Mouse (Mus musculus) midbrain, embryonic 16.5 days (tissue): ENCODE results near the gene Cdc73. TPM values are rescaled to one million over a fixed set of nuclear protein-coding genes. Genes with fewer than 3 reads are reported as not detected.
"Not testable (repeated sequence)": the region's sequence is repeated elsewhere in the genome, so short reads cannot be mapped to it uniquely, and the experiment has no call there.

Experiments used
- ATAC-seq: fragments of 200-750 bp; cut with Nextera tagmentation; 2 replicates; pipeline ENCODE4 v1.8.0; 2017; ENCODE audit warnings: moderate TSS enrichment
- H3K27ac ChIP-seq: fragments of 300-500 bp; sonication (generic); 2 replicates; pipeline ENCODE4 v1.5.1; 2014; ENCODE audit warnings: mild to moderate bottlenecking, low read length, mixed read lengths
- H3K27me3 ChIP-seq: fragments of 300-500 bp; sonication (generic); 2 replicates; pipeline ENCODE4 v1.6.1; 2014; ENCODE audit warnings: low read depth, low read length, mixed read lengths; ENCODE audit not compliant: control insufficient read depth, insufficient read depth
- H3K36me3 ChIP-seq: fragments of 300-500 bp; sonication (generic); 2 replicates; pipeline ENCODE4 v1.6.1; 2014; ENCODE audit warnings: mild to moderate bottlenecking, low read length, moderate library complexity, mixed read lengths; ENCODE audit not compliant: control insufficient read depth, insufficient read depth
- H3K4me1 ChIP-seq: fragments of 300-500 bp; sonication (generic); 2 replicates; pipeline ENCODE4 v1.6.1; 2014; ENCODE audit warnings: mild to moderate bottlenecking, low read length, mixed read lengths; ENCODE audit not compliant: control insufficient read depth, insufficient read depth
- H3K4me2 ChIP-seq: fragments of 300-500 bp; sonication (generic); 2 replicates; pipeline ENCODE4 v1.6.1; 2014; ENCODE audit warnings: mild to moderate bottlenecking, low read length, mixed read lengths
- H3K4me3 ChIP-seq: fragments of 300-500 bp; sonication (generic); 2 replicates; pipeline ENCODE4 v1.5.1; 2014; ENCODE audit warnings: low read depth, mild to moderate bottlenecking, low read length, moderate library complexity, mixed read lengths
- H3K9ac ChIP-seq: fragments of 300-500 bp; sonication (generic); 2 replicates; pipeline ENCODE4 v1.6.1; 2014; ENCODE audit warnings: low read depth, low read length, mixed read lengths
- H3K9me3 ChIP-seq: fragments of 300-500 bp; sonication (generic); replicated peaks from 2 replicates; pipeline ENCODE4 v1.6.1; 2014; ENCODE audit warnings: mild to moderate bottlenecking, low read length, mixed read lengths; ENCODE audit not compliant: control insufficient read depth, poor library complexity, severe bottlenecking
- WGBS: fragments of 180-500 bp; shearing (Covaris S2); extraction: QIAGEN DNeasy Blood & Tissue Kit; methylation state at CpG from one replicate; pipeline ENCODE4 v1.1.7; 2014; 5-methylcytosine and 5-hydroxymethylcytosine counted together
- polyA plus RNA-seq: library from polyadenylated mRNA; unstranded; fragments of >200 nt; fragmentation: Nextera tagmentation; extraction: Ambion mirVana; gene quantifications from 2 replicates; pipeline ENCODE4 v1.2.1, GENCODE M21; 2015

Gene Cdc73
- polyA plus RNA-seq, 1 experiment from 2014 or later, result 14.3 TPM

DNA sequence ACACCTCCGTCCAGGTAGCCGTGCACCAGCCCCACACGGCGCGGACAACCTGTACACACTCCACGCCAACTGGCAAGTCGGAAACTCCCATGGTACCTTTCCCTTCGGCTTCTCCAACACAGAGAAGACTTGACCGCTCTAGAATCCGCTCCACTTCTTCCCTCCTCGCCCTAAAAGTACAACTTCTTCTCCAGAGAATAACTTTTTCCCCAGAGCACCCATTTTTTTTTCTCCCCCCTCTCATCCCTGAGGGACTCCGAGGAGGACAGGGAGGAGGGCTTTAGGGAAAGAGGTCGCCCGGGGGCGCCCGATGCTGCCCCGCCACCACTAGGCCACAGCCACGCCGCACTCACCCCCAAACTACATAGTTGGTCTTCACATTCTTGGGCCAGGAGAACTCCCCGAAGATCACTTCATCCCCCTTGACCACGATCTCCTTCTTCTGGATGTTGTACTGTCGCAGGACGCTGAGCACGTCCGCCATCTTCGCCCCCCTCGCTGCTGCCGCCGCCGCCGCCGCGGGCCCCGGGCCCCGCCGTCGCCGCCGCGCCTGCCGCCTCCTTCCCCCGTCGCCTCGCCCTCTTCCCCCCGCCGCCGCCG lies 452 bp downstream of the Cdc73 start:
- peak overlapping the region; percentile 92 for H3K27ac ChIP-seq
- no peaks in the 10 kb centered on the region for H3K9me3 ChIP-seq
- WGBS, result under 1% methylated on average over 40 of the region's 48 CpGs
- no peaks in the 10 kb centered on the region for H3K36me3 ChIP-seq
- H3K4me1 ChIP-seq, result peaks cover 17% of the 10 kb centered on the region
- peak overlapping the region; percentile 89 for H3K9ac ChIP-seq
- ATAC-seq, result peak; percentile 78
- H3K4me2 ChIP-seq, result peak overlapping the region; percentile 87
- peak overlapping the region; percentile 83 for H3K4me3 ChIP-seq
- H3K27me3 ChIP-seq, result no peaks in the 10 kb centered on the region

DNA sequence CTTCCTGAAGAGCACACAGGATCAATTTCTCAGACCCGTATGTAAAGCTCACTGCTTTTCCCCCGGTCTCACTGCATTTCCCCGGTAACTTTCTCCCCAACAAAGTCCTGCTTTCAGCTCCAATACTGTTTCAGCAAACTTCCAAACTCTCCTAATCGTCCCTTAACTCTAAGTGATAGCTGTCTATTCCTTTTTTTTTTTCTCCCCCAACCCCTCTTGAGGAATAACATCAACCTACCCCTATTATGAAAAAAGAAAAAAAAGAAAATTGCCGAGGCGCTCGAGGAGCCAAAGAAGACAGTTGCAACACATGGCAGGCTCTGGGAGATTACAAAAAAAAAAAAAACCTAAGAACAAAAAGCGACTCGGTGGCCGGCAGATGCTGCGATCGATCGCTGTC lies 957 bp downstream of the Cdc73 start:
- Histone ChIP-seq H3K27me3 (no peaks in the 10 kb centered on the region), H3K4me3 (peak overlapping the region; percentile 83), H3K4me1 (peaks cover 17% of the 10 kb centered on the region), H3K36me3 (no peaks in the 10 kb centered on the region), H3K27ac (no peak overlapping the region; the same call in 1 of the 2 replicates), H3K4me2 (peak overlapping the region; percentile 87), H3K9ac (peak overlapping the region; percentile 89), H3K9me3 (no peaks in the 10 kb centered on the region)
- no peak for ATAC-seq
- under 1% methylated on average over 13 of the region's 13 CpGs for WGBS

DNA sequence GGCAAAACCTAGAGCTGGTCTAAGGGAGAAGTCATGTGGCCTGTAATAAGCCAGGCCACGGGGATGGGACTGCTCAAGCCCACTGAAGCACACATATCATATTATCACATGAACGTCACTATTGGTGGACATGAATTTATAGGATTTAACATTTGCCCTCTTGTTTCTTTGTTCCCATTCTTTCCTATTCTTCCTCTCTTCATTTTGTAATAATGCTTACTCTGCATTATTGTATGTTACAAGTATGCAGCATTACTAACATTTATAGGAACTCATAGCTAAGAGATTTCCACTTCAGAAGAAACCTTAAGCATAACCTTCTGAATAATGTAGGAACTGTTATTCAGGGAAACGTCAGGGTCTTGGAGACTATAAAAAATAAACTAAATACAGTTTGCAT lies 17.8 kb downstream of the Cdc73 start:
- Histone ChIP-seq H3K27ac (no peak overlapping the region), H3K9me3 (no peaks in the 10 kb centered on the region), H3K27me3 (no peaks in the 10 kb centered on the region), H3K9ac (no peak overlapping the region), H3K4me2 (no peak overlapping the region), H3K4me3 (no peak overlapping the region), H3K36me3 (peaks cover 7% of the 10 kb centered on the region), H3K4me1 (no peaks in the 10 kb centered on the region)
- ATAC-seq, result no peak
- 93% methylated on average over 3 of the region's 3 CpGs for WGBS

DNA sequence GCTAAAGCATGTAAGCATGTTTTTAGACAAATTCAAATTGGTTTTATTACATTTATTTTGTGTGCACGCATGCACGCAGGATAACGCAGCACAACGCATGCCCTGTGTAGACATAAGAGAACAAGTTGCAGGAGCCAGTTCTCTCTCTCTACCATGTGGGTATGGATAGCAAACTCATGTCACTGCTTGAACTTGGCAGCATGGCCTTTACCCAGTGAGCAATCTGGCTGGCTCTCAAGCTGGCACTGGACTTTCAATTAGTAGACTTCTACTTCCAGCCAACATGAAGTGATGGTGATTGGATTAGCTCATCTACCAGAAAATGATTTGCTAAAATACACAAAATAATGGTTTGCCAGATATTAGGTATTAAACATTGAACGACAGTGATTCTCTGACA lies 21.6 kb downstream of the Cdc73 start:
- WGBS, result over 99% methylated on average over 5 of the region's 5 CpGs
- ATAC-seq, result no peak
- Histone ChIP-seq H3K27me3 (no peaks in the 10 kb centered on the region), H3K36me3 (peaks cover 8% of the 10 kb centered on the region), H3K4me3 (no peak overlapping the region), H3K4me1 (no peaks in the 10 kb centered on the region), H3K27ac (no peak overlapping the region), H3K9ac (no peak overlapping the region), H3K9me3 (no peaks in the 10 kb centered on the region), H3K4me2 (no peak overlapping the region)

DNA sequence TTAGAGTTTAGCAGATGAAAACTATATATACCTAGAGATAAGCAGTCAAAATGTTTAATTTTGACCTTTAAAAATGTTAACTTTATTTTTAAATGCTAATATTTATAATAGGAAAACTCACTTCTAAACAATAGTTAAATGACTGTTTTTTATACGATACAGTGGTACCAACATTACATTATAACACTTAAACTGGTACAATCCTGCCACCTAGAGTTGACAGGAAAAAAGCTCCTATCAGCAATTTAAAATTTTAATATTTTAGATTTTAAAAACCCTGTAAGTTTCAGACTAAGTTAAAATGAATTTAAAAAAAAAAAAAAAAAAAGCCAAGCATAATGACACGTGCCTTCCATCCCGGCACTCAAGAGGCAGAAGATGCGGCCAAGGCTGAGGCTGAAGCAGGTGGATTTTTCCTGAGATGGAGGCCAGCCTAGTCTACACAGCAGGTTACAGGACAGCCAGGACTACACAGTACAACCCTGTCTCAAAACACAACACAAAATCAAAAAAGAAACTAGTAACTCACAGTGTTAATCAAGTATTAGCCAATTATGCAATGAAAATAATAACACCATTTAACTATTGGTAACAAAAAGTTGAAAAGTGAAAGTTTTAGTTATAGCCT lies 26.8 kb downstream of the Cdc73 start:
- WGBS, result 87% methylated on average over 4 of the region's 4 CpGs
- H3K4me2 ChIP-seq, result no peak overlapping the region

DNA sequence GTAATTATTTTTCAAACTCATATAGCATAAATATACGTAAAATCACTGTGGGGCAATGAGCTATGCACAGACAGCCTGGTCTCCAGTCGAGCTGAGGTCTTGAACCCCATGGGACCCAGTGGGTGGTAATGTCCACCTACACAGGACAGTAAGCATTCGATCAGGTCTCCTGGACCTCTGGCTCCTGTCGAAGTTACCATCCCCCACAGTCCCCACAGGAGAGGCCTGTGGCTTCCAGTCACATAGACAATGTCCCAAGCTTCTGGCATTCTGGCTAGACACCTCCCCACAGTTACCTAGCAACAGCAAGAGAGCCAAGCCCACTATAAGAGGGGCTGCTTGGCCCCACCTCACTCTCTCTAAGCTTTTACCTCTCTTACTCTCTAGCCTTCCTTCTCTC lies 37.9 kb downstream of the Cdc73 start:
- not testable (repeated sequence) for H3K4me1 ChIP-seq, H3K9me3 ChIP-seq, H3K9ac ChIP-seq, ATAC-seq, H3K27me3 ChIP-seq, H3K4me3 ChIP-seq, H3K4me2 ChIP-seq, H3K27ac ChIP-seq, H3K36me3 ChIP-seq
- WGBS, result 85% methylated on average over 4 of the region's 4 CpGs

More for the DNA sequence above, 26.8 kb downstream of the Cdc73 start:
- no peak for ATAC-seq
- no peak overlapping the region for H3K4me3 ChIP-seq
- H3K4me1 ChIP-seq, result no peaks in the 10 kb centered on the region
- no peaks in the 10 kb centered on the region for H3K9me3 ChIP-seq
- H3K27ac ChIP-seq, result no peak overlapping the region
- peaks cover 4% of the 10 kb centered on the region for H3K36me3 ChIP-seq
- H3K9ac ChIP-seq, result no peak overlapping the region
- no peaks in the 10 kb centered on the region for H3K27me3 ChIP-seq

DNA sequence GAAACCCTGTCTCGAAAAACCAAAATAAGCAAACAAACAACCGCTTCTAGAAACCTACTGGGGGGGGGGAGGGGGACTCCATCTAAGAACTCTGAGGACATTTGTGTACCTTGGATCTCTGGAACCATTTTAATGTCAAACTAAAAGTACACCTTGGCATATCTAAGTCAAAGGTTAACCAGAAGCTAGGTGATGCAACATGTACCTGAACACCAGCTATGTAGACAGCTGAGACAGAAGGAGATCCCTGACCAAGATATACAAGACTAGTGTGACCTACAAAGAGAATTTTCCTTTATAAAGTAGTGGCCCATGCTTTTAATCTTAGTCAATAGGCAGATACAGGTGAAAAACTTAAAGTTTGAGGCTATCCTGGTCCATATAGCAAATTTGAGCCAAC lies 39.5 kb downstream of the Cdc73 start:
- Histone ChIP-seq H3K27ac (no peak overlapping the region), H3K36me3 (peaks cover 6% of the 10 kb centered on the region; the same call in 1 of the 2 replicates), H3K9me3 (no peaks in the 10 kb centered on the region), H3K27me3 (no peaks in the 10 kb centered on the region), H3K9ac (no peak overlapping the region), H3K4me2 (no peak overlapping the region), H3K4me1 (no peaks in the 10 kb centered on the region), H3K4me3 (no peak overlapping the region)
- WGBS, result 98% methylated on average over 2 of the region's 2 CpGs
- no peak for ATAC-seq

DNA sequence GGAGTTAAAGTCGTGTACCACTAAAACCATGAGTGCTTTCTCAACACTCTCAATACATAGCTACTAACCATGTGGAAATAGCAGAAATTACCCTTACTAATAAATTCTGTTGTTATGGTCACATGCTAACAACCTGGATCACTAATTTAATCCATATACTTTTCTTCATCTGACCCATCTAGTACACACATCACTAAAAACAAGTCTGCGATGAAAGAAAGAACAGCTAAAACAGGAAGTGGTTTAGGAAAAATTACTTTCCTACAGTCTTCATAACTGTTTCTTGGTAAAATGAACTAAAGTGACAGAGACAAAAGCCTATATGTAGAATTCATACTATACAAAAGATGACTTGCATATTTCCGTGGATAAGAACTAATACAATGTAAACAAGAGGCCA lies 49.0 kb downstream of the Cdc73 start:
- ATAC-seq, result no peak
- no peak overlapping the region for H3K4me3 ChIP-seq
- H3K4me1 ChIP-seq, result no peaks in the 10 kb centered on the region
- H3K36me3 ChIP-seq, result peaks cover 8% of the 10 kb centered on the region
- no peaks in the 10 kb centered on the region for H3K27me3 ChIP-seq
- H3K27ac ChIP-seq, result no peak overlapping the region
- H3K9me3 ChIP-seq, result no peaks in the 10 kb centered on the region
- WGBS, result 90% methylated on average over 3 of the region's 3 CpGs
- H3K9ac ChIP-seq, result no peak overlapping the region
- H3K4me2 ChIP-seq, result no peak overlapping the region

DNA sequence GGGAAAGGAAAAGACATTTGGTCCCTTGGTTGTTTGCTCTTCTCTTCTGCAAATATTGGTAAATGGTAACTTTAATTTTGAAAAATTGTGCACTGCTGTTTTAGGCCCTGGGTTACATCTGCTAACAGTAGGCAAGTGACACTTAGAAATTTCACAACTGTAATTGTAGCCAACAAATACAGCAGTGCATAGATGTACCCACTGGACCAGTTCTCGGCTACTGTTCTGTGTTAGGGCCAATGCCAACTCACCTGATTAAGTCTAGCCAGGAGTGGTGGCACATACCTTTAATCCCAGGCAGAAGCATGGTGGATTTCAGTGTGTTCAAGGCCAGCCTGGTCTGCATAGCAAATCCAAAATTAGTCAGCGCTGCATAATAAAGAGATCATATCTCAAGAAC lies 52.4 kb downstream of the Cdc73 start:
- Histone ChIP-seq H3K4me3 (no peak overlapping the region), H3K9me3 (no peaks in the 10 kb centered on the region), H3K27ac (no peak overlapping the region), H3K9ac (no peak overlapping the region), H3K4me2 (no peak overlapping the region), H3K4me1 (peaks cover 2% of the 10 kb centered on the region), H3K27me3 (no peaks in the 10 kb centered on the region), H3K36me3 (peaks cover 10% of the 10 kb centered on the region)
- WGBS, result 93% methylated on average over 2 of the region's 2 CpGs
- 0 out of 2 replicates have a peak, but pooled peaks have one; percentile 17 for ATAC-seq
